Mouse (Mus musculus) brain, embryonic 14.5 days (tissue): ENCODE results near the gene Mrpl4.

Source experiments
- CTCF ChIP-seq: fragments of 200-500 bp; IDR thresholded peaks from 2 replicates; pipeline ENCODE4 v1.5.1; 2012; ENCODE audit warnings: inconsistent platforms, mild to moderate bottlenecking, moderate library complexity, borderline replicate concordance; ENCODE audit not compliant: insufficient read depth, insufficient read length; ENCODE audit errors: extremely low read depth
- POLR2A ChIP-seq: fragments of 200-500 bp; IDR thresholded peaks from 2 replicates; pipeline ENCODE4 v1.6.1; 2012; ENCODE audit warnings: mild to moderate bottlenecking, inconsistent platforms, borderline replicate concordance; ENCODE audit not compliant: poor library complexity, insufficient read depth, insufficient read length, severe bottlenecking; ENCODE audit errors: extremely low read depth

DNA sequence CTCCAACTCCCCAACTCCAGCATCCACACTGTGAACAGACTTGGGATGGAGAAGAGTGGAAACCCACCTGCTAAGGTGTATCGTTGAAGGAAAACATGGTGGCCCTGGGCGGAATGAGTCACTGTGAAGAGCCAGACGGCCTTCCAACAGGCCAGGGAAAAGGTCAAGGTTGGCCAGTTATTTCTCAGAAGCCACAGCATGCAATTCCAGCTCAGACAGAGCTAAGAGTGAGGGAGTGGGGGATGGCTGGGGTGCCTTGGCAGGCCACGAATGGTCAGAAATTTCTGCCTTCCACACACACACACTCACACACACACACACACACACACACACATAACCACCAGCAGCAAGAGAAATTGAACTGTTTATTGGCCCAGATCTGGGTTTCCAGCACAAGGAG, 36.9 kb upstream of the Mrpl4 start:
- TF ChIP-seq POLR2A (no peak), CTCF (no peak)
